Mouse (Mus musculus): ENCODE data around the gene Dmd.

Gene Dmd

DNA sequence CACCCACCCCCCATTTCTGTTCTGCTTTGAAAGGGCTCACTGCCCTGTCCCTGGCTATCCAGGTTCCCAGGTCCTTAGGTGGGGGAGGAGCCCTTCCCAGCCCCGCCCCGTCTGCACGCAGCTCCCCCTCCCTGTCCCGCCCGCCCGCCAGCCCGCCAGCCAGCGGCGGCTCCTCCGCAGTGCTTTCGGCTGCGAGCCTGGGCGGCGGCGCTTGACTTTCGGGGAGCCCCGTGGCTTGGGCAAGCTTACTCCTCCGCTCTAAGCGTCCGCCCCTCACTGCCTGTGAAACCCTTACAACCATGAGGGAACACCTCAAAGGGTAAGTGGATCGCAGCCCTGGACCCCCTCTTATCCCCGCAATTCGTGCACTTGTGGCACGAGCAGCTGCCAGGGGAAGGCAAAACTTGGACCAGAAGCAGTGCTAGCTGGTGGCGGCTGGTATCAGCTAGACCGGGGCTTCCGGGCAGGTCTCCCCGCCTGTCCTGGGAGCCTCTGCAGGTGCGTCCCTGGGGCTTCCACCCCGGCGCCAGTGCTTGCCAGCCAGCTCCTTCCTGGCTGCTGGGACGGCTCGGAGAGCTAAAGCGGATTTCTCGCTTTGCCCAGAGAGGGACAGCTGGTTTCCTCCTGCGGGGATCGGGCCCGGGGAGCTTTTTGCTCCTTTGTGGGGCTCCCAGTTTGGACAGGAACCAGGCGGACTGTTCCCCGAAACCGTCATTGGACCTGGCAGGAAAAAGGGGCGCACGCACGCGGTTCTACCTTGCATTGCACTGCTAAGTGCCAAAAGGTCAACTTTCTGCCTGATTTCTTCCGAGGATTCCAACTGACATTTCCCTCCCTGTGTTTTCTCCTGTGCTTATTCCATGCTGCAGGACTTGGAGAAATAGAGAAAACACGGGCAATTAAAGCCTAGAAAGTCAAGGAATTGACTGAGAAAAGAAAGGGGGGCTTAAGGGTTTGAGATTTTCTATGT is 2099.8 kb downstream of the Dmd start:
- peak; percentile 16 for DNase-seq (ENCODE audit: low read depth, low spot score)

DNA sequence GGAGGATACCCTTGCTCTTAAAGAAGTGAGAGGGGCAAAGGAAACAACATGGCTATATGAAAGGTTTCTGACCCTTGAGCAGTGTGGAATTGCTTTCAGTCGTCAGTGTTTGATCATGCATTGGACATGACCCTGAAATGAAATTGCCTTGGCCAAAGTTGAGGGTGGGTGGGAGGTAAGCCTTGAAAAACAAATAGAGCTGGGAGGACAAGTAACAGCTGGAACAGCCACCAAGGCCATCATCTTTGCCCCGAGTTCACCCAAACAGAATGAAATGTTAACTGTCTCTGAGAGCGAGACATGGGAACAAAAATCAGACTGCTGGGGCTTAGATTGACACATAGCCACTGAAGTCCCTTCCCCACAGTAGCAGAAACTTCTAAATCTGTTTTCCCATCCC is 2100.9 kb downstream of the Dmd start:
- DNase-seq (ENCODE audit: low read depth, low spot score): no peak

DNA sequence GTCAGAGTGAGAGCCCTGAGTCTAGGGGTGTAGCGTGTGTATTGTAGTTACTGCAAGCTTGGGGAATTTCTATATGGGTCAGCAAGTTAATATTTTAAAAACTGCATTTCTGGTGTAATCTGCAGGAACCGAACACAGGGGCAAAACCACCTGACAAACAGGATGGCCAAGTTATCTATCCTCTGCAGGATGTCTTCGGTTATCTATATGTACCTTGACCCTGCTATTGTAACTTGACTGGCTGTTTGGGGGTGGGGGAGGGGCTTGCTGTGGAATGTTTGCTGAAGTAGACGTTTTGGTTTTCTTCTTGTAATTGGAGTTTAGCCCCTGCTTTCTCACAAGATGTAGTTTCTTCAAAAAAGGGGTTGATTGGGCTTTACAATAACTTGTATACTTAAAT is 2124.9 kb downstream of the Dmd start:
- DNase-seq (ENCODE audit: low read depth, low spot score): no peak

DNA sequence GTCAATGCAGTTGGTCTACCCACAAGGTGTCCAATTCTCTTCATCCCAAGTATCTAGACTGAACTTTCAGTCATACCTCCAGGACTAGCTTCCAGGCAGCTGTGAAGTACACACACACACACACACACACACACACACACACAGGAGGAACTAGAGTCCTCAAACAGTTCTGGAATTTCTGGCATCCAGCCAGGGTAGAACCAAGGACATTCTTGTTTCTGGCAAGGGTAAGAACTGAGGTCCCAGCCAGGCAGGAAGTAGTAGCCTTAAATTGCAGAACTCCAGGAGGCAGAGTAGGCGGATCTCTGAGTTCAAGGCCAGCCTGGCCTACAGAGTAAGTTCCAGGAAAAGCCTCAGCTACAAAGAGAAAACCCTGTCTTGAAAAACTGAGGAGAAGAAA is 2128.2 kb downstream of the Dmd start:
- DNase-seq (ENCODE audit: low read depth, low spot score): peak; percentile 42

DNA sequence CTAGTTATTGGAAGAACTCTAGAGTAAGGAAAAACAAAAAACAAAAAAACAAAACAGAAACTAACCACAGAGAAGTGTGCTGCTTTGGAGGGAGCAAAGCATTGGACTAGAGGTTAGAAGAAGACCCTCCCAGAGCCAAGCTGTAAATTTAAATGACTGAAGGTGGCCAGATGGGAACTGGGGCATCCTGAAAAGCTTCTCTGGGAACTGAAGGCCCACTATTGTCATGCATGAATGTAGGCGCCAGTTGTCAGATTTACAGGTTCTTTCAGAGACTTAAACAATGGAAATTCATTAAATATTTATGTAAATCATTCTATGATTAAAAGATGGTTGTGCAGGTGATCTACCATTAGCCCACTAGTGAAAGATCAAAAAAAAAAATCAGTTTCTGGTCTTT is 2128.9 kb downstream of the Dmd start:
- no peak for DNase-seq (ENCODE audit: low read depth, low spot score)

DNA sequence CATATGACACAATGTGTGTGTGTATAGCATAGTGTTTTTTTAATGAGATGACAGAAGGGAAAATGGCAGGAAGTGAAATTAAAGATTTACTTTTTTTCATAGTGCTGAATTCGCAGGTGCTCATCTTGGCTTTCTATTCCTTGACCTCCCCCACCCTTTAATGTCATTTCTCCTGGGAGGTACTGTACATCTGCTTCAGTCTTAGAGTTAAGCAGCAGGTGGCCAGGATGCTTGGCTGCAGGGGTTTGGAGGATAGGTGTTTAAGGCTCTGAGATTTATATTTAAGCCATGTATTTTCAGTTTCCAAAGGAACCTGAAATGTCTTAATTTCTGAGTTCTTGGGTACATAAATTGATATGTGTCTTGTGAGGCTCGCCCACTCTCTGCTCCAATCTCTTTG is 2130.5 kb downstream of the Dmd start:
- no peak for DNase-seq (ENCODE audit: low read depth, low spot score)

DNA sequence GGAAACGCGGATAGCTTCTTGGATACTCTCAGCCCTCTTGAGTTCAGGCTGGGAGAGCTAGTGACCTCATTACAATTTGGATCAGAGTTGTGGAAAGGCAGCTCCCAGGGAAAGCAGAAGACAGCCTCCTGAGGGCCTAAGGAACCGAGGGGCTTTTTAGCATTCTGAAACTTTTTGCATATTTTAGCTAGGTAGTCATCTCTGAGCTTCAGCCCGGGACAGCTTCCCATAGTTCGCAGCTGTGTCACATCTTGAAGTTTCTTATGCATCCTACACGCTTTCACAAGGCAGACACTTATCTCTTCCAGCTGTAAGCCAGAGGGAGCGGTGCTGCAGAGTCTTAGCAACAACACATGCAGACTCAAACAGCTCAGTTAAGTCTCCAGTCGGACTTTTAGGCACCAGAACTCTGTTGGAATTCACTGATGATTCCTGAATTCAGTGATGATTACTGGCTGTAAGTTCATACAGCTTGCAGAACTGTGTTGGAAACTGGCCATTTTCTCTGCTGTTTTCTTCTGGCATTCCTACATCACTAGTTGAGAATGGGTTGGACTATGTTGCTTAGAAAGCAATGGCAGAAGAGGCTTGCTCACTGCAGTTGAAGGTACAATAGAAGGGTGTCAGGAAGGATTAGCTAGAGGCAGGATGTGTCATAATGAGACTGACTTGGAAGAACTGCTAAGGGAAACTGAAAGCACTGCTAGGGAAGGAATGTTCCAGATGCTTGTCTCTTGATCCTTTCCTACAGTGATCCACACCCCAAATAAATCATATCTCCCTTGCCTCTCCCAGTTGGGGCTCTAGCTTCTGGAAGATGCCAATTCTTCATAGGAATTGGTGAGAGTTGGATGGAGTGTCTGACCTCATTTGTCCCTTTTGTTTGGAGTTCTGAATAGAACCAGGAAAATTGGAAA is 2135.8 kb downstream of the Dmd start:
- no peak for DNase-seq (ENCODE audit: low read depth, low spot score)

DNA sequence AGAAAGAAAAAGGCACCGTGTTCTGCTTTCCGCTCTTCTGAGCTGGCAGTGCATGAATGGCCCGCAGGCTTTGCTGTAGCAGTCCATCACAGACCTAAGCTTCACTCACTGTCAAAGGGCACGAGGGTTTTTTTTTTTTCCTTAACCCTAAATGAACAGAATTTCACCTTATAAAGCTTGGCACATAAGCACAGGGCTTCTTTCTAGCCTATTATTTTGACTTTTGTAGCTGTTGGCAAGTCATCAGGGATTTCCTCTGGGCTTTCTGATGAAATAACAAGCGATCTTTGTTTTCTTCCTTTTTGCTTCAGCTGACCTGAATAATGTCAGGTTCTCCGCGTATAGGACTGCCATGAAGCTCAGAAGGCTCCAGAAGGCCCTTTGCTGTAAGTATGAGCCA is 2140.8 kb downstream of the Dmd start:
- no peak for DNase-seq (ENCODE audit: low read depth, low spot score)

DNA sequence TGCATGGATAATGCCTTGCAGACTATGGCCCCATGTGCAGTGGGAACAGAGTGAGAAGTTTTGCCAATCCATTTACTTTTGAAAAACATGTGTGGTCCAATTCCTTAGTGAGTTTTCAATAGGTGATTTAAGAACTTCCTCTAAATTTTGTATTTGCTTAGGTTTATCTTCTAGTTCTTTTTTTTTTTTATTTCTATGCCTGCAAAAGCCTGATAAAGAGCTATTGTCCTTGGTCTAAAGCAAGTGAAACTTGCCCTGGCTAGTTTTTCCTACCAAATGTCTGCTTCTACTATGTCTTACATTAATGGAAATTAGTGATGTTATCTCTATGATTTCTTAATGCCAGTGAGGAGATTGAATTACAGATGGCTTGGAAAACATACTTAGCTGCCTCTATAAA is 2144.7 kb downstream of the Dmd start:
- DNase-seq (ENCODE audit: low read depth, low spot score): no peak

DNA sequence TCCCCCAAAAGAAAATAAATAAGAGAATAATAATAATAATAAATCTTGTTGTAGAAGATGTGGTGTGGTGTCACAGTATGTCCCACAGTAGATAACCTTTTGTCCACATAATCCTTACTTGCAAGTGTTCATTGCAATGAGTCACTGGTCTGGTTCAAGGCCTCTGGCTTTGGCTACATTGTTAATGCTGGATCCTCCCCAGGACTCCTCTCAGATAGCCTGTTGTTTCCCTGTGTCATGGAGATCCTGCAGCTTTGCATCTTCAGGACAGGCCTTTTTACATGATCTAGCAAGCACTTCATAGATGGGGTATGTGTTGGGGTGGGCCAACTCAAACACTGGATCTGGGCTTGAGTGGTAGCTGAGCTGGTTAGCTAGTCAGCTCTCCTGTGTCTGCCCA is 2150.0 kb downstream of the Dmd start:
- no peak for DNase-seq (ENCODE audit: low read depth, low spot score)

DNA sequence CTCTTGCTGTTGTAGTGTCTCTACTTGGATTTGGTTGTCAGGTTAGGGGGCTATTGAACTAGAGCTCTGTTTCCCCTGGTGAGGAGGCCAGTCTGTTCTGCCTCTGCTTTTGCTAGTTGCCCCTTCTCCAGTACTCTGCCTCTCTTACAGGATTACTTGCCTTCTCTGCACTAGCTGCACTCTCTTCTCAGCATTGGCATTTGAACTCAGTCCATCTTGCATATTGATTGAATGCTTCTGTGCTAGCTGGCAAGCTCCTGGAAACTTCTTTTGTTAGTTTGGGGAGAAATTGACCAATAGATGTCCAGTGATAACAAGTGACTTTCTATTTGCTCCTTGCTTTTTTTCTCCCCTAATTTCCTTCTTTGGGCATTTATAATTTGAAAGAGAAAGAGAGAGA is 2163.7 kb downstream of the Dmd start:
- no peak for DNase-seq (ENCODE audit: low read depth, low spot score)

DNA sequence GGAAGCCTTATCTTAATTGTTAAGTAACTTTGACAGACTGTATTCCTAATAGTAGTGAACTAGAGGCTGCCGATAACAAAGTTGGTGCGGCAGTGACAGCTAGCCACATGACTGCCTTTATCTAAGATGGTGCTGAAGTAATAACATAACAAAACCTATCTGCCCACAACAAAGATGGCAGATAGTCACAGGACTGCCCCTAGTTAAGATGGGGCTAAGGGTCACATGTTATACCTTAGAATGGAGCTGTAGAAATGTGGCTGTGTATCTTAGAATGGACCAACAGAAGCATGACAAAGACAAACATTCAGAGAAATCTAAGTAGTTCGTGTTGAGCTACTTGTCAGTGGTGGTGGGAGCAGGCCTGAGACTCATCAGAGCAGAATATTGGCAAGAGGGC is 2184.0 kb downstream of the Dmd start:
- DNase-seq (ENCODE audit: low read depth, low spot score): no peak

DNA sequence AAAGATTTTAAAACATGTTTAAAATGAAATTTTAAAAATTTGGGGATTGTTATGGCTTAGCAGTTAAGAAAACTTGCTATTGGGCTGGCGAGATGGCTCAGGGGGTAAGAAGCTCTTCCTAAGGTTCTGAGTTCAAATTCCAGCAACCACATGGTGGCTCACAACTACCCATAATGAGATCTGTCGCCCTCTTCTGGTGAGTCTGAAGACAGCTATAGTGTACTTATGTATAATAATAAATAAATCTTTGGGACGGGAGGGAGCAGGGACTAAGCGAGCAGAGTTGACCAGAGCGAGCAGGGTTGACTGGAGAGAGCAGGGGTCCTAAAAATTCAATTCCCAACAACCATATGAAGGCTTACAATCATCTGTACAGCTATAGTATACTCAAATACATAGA is 2188.6 kb downstream of the Dmd start:
- no peak for DNase-seq (ENCODE audit: low read depth, low spot score)

DNA sequence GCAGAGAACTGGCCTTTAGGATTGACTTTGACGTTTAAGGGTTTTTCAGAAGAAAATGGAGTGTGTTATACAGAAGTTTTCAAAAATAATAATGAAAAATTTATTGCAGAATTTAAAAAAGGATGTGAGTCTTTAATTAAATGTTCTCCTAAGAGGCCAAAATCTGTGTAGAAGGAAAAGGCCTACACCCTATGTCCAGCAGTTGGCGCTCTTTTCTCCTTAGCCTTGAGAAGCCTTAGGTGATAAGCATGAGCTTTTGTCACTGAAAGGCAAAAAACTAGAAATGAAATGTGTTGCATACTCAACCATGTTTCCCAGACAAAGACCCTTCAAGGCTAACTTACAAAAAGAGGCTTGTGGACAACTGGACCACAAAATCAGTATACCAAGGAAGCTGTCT is 2222.6 kb downstream of the Dmd start:
- DNase-seq (ENCODE audit: low read depth, low spot score): no peak

DNA sequence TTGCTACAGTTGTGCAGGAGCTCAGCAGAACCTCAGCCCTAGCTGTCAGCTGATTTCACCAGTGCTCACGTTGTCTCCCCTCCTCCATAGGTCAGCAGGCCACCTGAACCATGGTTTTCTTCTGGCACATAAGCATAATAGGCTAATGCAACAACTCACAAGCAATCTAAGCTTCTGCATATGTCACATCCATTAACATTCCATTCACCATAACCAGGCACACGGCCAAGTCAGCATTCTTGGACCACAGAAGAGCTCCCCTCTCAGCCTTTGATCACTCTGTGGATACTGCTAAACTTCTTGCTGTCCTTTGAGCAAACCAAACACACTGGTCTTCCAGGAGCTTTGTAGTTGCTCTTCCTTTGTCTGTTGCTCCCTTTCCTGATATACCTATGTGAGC is 2238.9 kb downstream of the Dmd start:
- no peak for DNase-seq (ENCODE audit: low read depth, low spot score)

DNA sequence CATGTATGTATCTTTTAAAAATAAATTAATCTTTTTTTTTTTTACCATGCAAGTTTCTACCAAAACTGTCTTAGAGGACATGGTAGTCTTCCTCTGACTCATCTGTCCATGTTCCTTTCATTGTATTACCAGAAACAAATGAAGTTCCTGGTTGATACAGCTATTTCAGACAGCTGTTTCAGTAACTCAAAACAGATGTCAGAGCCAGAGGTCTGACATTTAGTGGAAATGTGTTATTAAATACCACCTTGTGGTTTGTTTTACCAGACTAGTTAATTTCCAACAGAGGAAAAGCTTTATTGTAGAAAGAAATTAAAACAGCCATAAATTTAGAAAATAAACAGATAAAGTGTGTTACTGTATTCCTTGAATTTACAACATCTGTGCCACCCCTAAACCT is 2245.2 kb downstream of the Dmd start:
- DNase-seq (ENCODE audit: low read depth, low spot score): no peak

DNA sequence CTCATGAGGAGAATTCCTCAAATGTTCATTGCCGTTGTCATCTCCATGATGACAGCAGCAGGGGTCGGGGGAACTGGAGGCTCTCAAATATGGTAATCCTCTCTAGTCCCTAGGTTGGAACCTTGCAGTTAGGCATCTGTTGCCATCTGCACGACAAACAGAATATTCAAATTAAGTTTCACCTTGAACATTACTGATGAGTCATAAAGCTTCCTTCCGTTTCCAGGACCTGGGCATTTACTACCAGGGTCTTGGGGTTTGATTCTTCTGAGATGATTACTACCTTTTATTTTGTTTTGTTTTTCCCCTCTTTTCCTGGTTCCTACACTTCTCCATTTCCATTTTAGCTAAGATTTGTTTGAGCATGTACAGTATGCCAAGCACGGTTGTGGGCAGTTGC is 2249.0 kb downstream of the Dmd start:
- DNase-seq (ENCODE audit: low read depth, low spot score): no peak

DNA sequence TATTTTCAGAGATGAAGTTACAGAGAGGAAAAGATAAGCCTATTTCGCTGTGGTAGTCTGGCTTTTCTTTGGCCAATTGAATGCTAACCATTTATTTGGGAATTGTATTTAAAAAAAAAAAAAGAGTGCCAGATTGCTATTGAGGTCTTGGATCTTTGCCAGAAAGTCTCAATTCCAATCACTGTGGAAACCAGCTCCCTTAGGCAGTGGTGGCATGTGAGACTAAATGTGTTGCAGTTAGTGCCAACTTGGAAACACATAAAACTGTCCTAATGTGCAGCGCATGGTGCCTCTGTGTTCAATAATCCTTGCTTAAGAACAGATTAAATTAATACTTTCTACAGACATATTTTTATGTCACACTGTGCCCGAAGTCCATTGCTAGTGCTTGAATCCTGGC is 2250.7 kb downstream of the Dmd start:
- no peak for DNase-seq (ENCODE audit: low read depth, low spot score)

DNA sequence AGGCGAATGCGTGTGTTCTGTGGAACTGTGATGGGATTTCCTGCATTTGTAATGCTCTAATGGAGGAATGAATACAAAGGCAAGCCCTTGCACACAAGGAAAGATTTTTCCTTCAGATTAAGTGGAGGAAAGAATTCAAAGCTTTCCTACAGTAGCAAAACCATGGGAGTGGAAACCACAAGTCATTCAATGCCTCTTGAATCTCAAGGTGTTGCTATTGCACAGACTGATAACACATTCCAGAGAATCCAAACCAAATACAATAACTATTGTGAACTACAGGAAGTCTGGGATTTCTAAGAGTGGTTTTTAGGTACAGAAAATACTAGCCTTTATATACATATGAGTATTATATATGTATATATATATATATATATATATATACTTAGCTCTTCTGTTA is 2258.3 kb downstream of the Dmd start:
- no peak for DNase-seq (ENCODE audit: low read depth, low spot score)

DNA sequence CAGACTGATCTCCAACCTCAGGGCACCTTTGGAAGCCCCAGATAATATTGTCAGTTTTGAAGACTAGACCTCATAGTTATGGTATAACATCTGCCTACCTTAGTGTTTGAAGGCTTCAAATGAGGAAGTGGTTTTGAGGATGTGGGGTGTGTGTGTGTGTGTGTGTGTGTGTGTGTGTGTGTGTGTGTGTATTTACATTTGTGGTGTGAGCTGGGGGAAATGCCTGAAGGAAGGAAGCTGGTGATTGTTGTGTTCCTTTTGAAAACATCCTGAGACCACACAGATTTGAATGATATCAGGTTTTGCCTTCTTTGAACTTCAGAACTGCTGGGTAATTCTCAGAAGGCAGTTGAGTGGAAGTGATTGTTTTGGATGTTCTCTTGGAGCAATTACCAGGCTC is 2278.2 kb downstream of the Dmd start:
- no peak for DNase-seq (ENCODE audit: low read depth, low spot score)

DNA sequence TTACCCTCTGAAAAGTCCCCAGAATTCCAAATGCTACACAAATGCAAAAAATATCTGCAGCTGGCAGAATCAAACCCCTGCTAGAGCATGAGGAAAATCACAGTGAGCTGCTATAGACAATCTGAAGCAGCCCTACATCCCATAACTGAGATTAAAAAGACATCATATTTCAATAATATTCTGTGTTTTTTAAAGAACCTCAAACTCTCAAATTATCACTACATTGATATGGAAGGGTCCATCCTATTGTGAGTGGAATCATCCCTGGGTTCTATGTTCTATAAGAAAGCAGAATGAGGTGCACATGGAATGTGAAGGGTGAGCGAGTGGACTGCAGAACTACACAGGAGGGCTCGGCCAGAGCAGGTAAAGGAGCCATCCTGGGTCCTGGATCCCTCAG is 2300.7 kb downstream of the Dmd start, which contains the start of gene Fthl17a:
Gene Fthl17a (plus strand): TSS at position 301 of the 400 bp plus-strand sequence.
- DNase-seq (ENCODE audit: low read depth, low spot score): no peak

Measured in WW6 (cell line).